Mouse (Mus musculus): ENCODE results near the gene 4632433K11Rik.

4632433K11Rik gene

DNA sequence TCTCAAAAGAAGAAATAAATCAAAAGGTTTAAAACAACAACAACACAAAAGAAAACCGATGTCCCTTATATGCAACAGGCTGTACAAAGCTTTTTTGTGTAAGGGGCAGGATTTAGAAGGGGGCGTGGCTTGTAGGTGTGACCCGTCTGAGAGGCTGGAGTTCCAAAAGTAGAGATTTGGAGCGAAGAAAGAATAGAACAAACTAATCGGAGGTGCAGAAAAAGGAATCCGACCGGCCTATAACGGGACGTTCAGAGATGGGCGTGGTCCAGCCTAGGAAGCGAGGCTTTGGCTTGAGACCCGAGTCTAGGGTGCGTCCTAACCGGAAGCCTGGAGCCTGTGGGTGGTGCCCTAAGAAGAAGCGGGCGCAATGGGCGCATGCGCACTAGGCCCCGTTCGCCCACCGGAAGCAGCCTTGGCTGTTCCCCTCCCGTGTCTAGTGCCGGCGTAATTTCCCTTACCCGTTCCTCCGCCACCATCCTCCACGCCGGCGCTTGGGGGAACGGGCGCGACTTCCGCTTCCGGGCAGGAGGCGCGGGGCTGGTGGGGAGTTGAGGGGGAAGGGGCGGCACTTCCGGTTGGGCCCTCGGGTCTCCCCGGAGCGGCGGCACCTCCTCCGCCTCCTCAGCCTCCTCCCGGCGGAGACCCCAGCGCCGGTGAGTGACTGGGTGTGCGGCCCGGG lies 13.8 kb upstream of the 4632433K11Rik start, which contains the start of the genes Zfp865 and Ccdc106:
TSS of gene Zfp865 (plus strand) at position 377 of the 682 bp plus-strand sequence.
TSS of gene Ccdc106 (plus strand) at position 554 of the 682 bp plus-strand sequence.
- DNase-seq = peak; percentile 99

DNA sequence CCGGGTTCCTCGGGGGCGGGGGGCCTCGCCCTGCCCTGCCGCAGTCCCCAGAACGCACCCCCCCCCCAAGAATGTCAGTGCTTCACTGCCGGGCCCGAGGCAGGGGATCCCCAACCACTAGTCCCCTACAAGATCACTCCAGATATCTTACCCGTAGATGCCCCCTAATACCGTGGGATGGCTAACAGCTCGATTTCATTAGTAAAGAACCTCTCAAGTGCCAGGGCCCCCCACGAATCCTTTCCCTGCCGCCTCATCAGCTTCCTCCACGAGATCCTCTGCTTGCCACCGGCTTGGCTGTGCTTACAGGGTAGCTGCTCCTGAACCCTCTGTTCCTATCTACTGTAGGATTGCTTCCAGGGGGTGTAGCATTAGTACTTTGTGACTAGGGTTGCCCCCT lies 13.2 kb upstream of the 4632433K11Rik start:
- DNase-seq = no peak

DNA sequence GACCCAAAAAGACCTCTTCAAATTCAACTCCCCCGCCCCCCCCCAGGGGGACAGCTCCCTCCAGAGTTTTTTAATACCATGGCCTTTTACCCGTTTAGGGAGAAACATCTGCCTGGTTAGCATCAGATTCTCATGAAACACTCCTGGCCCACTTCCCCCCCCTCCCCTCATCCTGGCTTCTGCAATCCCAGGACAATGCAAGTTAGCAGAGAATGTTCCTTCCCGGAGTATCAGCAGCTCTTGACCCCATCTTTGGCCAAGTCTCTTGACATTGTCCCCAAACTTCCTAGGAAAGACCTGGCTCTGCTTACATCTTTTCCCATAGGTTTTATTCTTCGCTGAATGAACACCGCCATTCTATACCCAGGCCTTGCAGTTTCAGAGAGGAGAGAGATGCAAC lies 12.7 kb upstream of the 4632433K11Rik start:
- no peak for DNase-seq

DNA sequence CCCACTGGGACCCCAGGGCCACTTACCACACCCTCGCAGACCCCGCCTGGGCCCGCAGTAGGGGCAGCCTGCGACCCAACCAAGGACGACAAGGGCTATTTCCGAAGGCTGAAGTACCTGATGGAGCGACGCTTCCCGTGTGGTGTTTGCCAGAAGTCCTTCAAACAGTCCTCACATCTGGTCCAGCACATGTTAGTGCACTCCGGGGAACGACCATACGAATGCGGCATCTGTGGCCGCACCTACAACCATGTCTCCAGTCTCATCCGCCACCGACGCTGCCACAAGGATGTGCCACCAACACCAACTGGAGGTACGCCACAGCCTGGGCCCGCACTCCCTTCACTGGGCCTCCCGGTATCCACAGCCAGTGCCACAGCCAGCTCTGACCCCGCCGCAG lies 4.4 kb upstream of the 4632433K11Rik start:
- DNase-seq = no peak

DNA sequence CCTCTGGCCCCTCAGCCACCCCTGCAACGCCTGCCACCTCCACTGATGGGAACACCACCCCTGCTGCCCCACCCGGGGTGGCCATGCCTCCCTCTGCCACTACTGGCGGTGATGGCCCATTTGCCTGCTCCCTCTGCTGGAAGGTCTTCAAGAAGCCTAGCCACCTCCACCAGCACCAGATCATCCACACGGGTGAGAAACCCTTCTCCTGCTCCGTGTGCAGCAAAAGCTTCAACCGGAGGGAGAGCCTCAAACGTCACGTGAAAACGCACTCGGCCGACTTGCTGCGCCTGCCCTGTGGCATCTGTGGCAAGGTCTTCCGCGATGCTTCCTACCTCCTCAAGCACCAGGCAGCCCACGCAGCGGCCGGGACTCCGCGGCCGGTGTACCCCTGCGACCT lies 4.0 kb upstream of the 4632433K11Rik start:
- DNase-seq = no peak

DNA sequence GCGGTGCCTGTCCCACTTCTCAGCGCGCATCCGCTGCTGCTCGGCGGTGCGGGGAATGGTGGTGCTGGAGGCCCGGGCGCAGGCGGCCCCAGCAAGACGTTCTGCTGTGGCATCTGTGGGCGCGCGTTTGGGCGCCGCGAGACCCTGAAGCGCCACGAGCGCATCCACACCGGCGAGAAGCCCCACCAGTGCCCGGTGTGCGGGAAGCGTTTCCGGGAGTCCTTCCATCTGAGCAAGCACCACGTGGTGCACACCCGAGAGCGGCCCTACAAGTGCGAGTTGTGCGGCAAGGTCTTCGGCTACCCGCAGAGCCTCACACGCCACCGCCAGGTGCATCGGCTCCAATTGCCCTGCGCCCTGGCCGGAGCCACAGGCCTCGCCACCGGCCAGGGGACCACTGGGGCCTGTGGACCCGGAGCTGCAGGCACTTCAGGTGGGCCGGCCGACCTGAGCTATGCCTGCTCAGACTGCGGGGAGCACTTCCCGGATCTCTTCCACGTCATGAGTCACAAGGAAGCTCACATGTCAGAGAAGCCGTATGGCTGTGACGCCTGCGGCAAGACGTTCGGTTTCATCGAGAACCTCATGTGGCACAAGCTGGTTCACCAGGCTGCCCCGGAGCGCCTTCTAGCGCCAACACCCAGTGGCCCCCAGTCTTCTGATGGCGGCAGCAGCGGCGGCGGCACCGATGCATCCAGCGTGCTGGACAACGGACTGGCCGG lies 3.2 kb upstream of the 4632433K11Rik start:
- no peak for DNase-seq

DNA sequence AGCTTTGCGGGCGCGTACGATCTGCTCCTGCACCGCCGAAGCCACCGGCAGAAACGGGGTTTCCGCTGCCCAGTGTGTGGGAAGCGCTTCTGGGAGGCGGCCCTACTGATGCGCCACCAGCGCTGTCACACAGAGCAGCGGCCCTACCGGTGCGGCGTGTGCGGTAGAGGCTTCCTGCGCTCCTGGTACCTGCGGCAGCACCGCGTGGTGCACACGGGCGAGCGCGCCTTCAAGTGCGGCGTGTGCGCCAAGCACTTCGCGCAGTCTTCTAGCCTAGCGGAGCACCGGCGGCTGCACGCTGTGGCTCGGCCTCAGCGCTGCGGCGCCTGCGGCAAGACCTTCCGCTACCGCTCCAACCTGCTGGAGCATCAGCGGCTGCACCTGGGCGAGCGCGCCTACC lies 2.4 kb upstream of the 4632433K11Rik start:
- DNase-seq = no peak

DNA sequence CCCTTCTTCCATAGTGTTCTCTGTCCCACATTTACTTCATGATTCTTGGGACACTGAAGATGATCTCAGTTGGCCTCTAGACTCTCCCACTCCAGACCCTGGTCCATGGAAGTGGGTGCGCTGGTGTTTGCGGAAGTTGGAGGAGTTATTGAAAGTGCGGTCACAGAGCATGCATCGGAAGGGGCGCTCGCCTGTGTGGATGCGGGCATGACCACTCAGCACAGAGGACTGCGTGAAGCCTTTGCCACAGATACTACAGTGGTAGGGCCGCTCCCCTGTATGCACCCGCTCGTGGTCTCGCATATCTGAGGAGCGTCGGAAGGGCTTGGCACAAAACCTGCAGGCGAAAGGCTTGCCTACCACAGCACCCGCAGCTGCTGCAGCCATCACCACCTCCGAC lies 1.7 kb downstream of the 4632433K11Rik start:
- DNase-seq = no peak

DNA sequence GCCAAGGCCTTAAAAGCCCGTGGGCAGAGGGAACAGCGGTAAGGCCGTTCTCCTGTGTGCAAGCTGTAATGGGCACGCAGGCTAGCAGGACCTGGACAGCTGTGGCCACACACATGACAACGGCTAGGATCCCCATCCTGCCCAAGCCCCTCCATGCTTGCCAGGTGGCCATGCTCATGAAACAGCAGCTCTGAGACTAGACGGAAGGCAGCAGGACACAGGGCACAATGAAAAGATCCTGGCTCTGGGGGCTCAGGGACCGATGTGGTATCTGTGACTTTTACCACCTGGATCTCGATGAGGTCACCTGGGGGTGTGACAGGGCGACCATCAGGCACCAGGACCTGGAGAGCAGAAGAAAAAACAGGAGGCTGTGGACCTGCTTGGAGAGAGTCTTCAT lies 2.2 kb downstream of the 4632433K11Rik start:
- DNase-seq = no peak

DNA sequence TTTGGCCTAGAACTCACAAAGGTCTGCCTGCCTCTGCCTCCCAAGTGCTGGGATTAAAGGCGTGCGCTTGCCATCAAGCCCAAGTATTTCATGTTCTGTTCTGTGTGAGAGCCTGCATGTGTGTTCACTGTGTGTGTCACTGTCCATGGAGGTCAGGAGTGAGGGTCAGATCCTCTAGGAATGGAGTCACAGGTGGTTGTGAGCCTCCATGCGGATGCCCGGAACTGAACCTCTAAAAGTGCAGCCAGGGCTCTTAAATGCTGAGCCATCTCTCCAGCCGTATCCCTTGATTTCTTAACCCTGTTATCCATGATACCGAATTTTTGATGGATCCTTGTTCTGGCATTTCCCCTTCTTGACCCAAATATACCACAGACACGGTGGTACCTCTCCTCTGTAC lies 3.1 kb downstream of the 4632433K11Rik start:
- DNase-seq = no peak

DNA sequence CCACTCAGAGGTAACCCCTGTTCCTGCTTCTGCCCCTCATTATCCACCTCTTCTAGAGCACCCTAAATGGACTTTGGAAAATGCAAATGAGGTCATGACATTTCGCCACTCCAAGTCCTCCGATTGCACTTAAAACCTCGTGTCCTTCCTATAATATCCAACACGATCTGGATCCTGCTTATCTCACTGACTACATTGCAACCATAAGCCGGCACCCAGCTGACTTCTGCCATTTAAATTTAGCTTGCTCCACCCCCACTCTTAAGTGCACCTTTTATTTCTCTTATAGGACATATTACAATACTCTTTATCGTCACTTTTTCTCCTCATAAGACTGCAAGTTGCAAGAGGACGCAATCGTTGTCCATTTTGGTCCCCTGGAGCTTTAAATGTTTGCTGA lies 3.5 kb downstream of the 4632433K11Rik start:
- no peak for DNase-seq

DNA sequence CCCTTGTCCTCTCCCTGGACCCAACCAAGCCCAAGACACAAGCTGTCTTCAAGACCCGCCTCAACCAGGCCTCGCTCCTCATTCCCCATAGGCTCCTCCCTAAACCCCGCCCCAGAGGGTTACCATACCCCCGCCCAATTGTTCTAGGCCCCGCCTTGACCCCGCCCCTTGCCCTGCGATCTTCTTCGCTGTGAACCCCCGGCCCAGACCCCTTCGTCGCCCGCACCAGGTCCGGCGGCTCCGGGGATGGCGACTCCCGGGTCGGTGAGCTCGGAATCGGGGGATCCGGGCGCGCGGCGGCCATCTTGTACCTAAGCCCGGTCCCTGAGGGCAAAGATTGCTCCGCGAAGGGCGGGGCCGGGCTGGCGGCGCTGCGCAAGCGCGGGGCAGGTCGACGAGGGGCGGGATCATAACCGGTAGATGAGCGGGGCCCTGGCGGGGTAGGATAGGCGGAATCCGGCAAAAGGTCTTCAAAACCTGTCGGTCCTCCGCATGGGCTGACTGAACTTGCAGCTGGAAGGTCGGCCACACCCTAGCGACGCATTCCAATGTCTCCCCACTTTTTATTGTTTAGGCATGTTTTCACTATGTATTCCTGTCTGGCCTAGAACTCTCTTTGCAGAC lies 4.3 kb downstream of the 4632433K11Rik start, which contains the start of gene Zfp784:
TSS of gene Zfp784 (minus strand) at position 338 of the 624 bp plus-strand sequence.
- DNase-seq = peak; percentile 94

DNA sequence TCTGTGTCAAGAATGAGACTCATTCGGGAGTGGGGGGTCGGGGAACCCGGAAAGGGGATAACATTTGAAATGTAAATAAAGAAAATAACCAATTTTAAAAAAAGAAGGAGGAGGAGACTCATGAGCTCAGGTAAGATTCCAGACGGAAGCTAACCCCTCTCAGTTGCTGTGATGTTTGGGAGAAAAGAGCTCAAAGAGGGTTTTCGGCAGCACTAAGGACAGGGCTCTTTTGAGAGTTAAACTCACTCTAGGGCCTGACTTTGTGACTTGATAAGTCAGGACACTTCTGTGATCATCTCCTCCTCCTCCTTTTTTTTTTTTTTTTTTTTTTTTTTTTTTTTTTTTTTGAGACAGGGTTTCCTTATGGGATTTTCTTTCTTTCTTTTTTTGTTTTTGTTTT lies 5.0 kb downstream of the 4632433K11Rik start:
- DNase-seq = no peak

DNA sequence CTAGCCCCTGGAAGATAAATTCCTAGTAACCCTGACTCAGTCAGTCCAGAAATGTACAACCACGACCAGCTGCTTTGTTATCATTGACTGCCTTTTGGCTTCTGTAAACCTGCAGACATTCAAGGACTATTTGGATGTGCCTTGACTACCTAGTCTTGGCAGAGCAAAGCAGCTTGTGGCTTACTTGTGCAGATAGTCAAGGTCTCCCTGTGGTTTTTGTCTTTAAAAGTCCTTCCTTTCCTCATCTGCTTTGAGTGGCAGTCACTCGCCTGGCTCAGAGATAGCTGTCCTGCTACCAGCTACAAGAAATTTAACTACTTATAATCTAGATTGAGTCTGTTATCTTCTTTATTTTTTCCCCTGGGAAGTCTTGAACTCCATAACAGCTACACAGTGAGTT lies 11.1 kb downstream of the 4632433K11Rik start:
- no peak for DNase-seq

DNA sequence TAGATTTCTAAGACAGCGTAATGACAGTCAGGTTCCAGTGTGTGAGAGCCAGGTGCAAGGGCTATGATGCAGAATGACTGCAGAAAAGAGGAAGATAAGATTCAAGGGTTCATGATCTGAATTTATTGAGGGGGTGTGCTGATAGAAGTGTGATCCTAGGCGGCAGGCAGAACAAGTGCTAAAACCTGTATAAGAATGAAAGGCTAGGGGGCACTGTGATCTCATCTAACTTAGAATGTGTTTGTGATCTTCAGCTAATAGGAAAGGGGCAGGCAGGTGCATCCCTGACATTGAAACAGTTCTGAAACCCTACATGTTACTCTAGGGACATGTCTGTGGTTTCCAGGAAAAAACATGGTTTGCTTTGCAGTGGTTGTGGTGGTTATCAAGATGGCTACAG lies 12.2 kb downstream of the 4632433K11Rik start:
- no peak for DNase-seq

DNA sequence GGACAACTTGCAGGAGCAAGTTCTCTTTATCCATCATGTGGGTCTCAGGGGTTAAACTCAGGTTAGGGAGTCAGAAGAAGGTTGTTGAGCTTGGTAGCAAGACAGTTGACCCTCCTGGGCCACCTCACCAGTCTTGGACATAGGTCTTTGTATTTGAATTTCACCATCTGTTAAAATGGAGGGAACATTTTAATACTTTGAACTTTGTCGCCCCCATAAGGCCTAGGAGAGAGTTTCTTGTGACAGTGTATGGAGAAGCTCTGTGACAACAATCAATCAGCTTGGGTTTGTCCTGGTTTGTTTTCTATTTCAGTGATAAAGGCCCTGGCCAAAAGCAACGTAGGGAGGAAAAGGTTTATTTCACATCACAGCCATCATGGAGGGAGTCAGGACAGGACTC lies 13.4 kb downstream of the 4632433K11Rik start:
- DNase-seq = peak; percentile 48

DNA sequence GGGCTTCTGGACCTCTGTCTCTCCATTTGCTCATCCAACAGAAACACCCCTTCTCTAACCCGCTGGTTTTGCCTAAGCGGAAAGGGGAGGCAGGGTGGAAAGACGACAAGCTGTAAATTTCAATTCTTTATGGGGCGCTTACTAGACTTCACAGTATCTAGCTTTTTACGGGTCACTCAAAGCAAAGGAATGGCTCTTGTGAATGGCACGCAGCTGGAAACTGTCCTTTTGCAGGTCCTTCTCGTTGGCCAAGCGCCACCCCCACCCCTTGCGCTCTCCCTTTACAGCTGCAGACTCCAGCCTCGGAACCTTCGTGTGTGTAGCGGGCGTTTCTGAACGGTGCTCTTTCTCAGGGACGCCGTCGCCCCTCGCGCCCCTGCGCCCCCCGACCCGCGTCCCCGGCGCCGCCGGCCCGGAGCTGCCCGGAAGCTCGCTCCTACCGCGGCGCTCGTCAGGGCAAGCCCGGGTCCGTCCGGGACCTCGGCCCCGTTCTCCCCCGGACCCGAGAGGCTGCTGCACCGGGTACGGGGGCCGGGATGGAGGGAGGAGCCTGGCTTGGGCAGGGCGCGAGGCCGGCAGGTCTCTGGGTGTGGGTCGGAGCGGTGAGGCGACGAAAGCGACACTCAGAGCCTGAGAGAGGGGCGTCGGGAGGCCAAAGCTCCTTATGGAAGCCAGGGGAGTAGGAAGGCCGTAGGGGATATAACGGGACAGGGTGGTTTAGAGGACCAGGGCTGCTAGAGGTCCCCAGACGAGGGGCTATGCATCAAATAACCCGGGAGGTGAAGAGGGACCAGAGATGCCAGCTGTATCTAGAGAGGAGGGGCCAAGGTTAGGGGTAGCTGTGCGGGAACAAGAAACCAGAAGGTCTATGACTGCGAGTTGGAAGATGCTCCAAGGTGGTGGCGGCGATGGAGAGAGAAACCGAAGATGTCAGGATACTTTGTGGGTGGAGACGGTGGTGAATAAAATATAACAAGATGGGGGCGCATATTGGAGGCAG lies 17.6 kb downstream of the 4632433K11Rik start, which contains the start of gene Zfp580:
TSS of gene Zfp580 (plus strand) at position 346 of the 1,000 bp plus-strand sequence.
- DNase-seq = peak; percentile 86

DNA sequence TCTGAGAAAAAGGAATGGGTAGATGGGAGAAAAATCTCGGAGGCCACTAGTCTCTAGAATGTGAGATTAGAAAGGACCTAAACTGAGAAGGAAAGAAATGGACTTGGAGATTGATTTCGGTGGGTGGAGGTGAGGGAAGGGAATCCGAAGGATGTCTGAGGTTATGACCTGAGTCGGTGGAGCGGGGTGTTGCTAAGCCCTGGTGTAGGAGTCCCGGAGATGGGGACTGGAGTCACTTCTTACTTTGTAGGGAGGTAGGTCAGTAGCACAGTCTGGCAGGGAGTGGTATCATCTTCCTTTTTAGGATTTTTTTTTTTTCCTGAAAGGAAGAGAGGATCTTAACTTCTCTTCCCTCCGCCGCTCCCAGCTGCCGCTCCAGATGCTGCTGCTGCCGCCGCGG lies 18.5 kb downstream of the 4632433K11Rik start:
- no peak for DNase-seq

DNA sequence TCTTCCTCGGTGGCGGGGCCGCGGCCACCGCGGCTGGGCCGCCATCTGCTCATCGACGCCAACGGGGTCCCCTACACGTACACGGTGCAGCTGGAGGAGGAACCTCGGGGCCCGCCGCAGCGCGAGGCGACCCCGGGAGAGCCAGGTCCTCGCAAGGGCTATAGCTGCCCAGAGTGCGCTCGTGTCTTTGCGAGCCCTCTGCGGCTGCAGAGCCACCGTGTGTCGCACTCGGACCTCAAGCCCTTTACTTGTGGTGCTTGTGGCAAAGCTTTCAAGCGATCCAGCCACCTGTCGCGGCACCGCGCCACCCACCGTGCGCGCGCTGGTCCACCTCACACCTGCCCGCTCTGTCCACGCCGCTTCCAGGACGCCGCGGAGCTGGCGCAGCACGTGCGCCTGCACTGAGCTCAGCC lies 19.0 kb downstream of the 4632433K11Rik start:
- DNase-seq = no peak

DNA sequence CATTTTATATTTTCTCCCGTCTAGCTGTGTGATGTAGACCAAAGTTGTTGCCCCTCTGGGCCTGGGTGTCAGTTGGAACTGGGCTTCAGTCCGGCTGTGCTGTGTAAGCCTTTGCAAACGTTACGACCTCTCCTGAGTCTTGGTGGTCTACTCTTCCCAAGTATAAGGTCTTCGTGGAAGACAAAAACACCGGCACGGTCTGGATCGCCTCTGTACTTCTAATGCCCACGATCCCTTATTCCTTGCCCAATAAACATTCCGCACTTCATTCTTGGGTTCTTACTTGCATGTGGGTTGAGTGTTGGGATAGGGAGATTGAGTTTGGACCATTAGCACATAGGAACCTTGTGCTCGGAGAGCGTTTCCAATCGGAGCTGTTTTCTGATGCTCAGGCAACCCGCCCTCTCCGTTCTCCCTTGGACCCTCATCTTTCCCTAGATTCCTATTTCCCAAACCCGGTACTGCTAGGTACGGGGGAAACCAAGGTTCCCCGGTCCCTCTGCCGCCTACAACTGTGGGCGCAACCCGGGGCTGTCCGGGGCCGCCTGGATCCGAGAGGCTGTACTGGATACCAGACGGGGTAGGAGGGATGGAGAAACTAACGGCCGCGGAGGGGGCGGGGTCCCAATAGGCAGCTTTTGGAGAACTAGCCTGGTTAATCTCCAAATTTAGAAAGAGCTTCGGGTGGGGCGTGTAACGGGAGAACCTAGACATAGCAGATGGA lies 19.7 kb downstream of the 4632433K11Rik start:
- DNase-seq = no peak

DNA sequence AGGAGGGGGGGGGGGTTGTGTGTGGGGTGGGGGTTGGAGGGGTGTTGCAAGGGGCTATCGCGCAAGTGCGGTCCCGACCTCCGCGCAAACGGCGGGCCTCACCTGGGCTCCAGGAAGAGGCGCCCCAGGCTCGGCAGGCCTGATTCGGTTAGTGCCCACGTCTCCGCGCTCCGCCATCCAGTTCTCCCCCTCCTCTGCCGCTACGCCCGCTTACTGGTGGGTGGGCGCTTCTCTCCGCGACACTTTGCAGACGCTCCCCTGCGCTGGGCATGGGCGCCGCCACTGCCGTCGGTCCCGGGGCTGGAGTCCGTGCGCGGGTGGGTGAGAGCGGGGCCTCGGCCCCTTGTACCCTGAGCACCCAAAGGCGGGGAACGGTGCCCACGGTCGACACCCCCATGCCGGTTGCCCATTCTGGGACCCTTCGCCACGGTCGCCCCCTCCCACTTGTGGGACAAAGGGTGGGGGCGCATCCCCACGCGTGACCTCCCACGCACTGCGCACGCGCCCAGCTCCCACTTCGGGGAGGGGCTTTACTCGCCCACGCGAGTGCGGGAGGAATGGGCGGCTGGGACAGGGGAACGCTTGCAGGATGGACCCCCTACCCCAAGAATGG lies 22.8 kb downstream of the 4632433K11Rik start:
- DNase-seq = peak; percentile 56
